Mouse (Mus musculus): ENCODE data around the gene Arhgef17. TPM values are rescaled to one million over a fixed set of nuclear protein-coding genes. Genes with fewer than 3 reads are reported as not detected.

Arhgef17 gene
- polyA plus RNA-seq, 1 experiment from 2014 or later = 7.4 TPM

GRCm38 (mm10) chr7:100836657-100837056, 95.2 kb downstream of the Arhgef17 start:
- no peak overlapping the region for H3K4me2 ChIP-seq (ENCODE audit: low read depth, low read length)
- H3K27me3 ChIP-seq (ENCODE audit: control insufficient read depth, insufficient read depth, low read length) = no peaks in the 10 kb centered on the region
- no peak overlapping the region for H3K4me3 ChIP-seq (replicated peaks; ENCODE audit: low read length)
- no peak for ATAC-seq (ENCODE audit: insufficient read depth, low FRiP score)
- H3K36me3 ChIP-seq (ENCODE audit: control insufficient read depth, insufficient read depth, low read length) = no peaks in the 10 kb centered on the region
- H3K9me3 ChIP-seq (replicated peaks; ENCODE audit: control insufficient read depth, low read length) = no peaks in the 10 kb centered on the region
- no peak overlapping the region for H3K9ac ChIP-seq (ENCODE audit: low read length)
- WGBS = 91% methylated on average over 10 of the region's 10 CpGs
- no peaks in the 10 kb centered on the region for H3K4me1 ChIP-seq (ENCODE audit: control insufficient read depth, insufficient read depth, low read length)
- no peak overlapping the region for H3K27ac ChIP-seq (ENCODE audit: low read length)

GRCm38 (mm10) chr7:100835711-100836110, 96.2 kb downstream of the Arhgef17 start:
- Histone ChIP-seq H3K27ac (ENCODE audit: low read length) (no peak overlapping the region), H3K36me3 (ENCODE audit: control insufficient read depth, insufficient read depth, low read length) (no peaks in the 10 kb centered on the region), H3K4me2 (ENCODE audit: low read depth, low read length) (no peak overlapping the region), H3K4me1 (ENCODE audit: control insufficient read depth, insufficient read depth, low read length) (no peaks in the 10 kb centered on the region), H3K9ac (ENCODE audit: low read length) (no peak overlapping the region), H3K4me3 (replicated peaks; ENCODE audit: low read length) (no peak overlapping the region), H3K9me3 (replicated peaks; ENCODE audit: control insufficient read depth, low read length) (no peaks in the 10 kb centered on the region), H3K27me3 (ENCODE audit: control insufficient read depth, insufficient read depth, low read length) (no peaks in the 10 kb centered on the region)
- WGBS = 88% methylated on average over 6 of the region's 6 CpGs
- no peak for ATAC-seq (ENCODE audit: insufficient read depth, low FRiP score)

GRCm38 (mm10) chr7:100835168-100835567, 96.7 kb downstream of the Arhgef17 start:
- H3K4me1 ChIP-seq (ENCODE audit: control insufficient read depth, insufficient read depth, low read length) = no peaks in the 10 kb centered on the region
- WGBS = 84% methylated on average over 7 of the region's 7 CpGs
- no peaks in the 10 kb centered on the region for H3K36me3 ChIP-seq (ENCODE audit: control insufficient read depth, insufficient read depth, low read length)
- no peak for ATAC-seq (ENCODE audit: insufficient read depth, low FRiP score)
- no peak overlapping the region for H3K27ac ChIP-seq (ENCODE audit: low read length)
- H3K27me3 ChIP-seq (ENCODE audit: control insufficient read depth, insufficient read depth, low read length) = no peaks in the 10 kb centered on the region
- H3K4me3 ChIP-seq (replicated peaks; ENCODE audit: low read length) = no peak overlapping the region
- no peaks in the 10 kb centered on the region for H3K9me3 ChIP-seq (replicated peaks; ENCODE audit: control insufficient read depth, low read length)
- H3K4me2 ChIP-seq (ENCODE audit: low read depth, low read length) = no peak overlapping the region
- H3K9ac ChIP-seq (ENCODE audit: low read length) = no peak overlapping the region

GRCm38 (mm10) chr7:100833859-100834258, 98.0 kb downstream of the Arhgef17 start:
- no peak for ATAC-seq (ENCODE audit: insufficient read depth, low FRiP score)
- no peak overlapping the region for H3K27ac ChIP-seq (ENCODE audit: low read length)
- no peaks in the 10 kb centered on the region for H3K4me1 ChIP-seq (ENCODE audit: control insufficient read depth, insufficient read depth, low read length)
- H3K4me3 ChIP-seq (replicated peaks; ENCODE audit: low read length) = no peak overlapping the region
- WGBS = 88% methylated on average over 1 of the region's 1 CpGs
- H3K27me3 ChIP-seq (ENCODE audit: control insufficient read depth, insufficient read depth, low read length) = no peaks in the 10 kb centered on the region
- no peaks in the 10 kb centered on the region for H3K9me3 ChIP-seq (replicated peaks; ENCODE audit: control insufficient read depth, low read length)
- no peak overlapping the region for H3K9ac ChIP-seq (ENCODE audit: low read length)
- H3K4me2 ChIP-seq (ENCODE audit: low read depth, low read length) = no peak overlapping the region
- no peaks in the 10 kb centered on the region for H3K36me3 ChIP-seq (ENCODE audit: control insufficient read depth, insufficient read depth, low read length)

DNA sequence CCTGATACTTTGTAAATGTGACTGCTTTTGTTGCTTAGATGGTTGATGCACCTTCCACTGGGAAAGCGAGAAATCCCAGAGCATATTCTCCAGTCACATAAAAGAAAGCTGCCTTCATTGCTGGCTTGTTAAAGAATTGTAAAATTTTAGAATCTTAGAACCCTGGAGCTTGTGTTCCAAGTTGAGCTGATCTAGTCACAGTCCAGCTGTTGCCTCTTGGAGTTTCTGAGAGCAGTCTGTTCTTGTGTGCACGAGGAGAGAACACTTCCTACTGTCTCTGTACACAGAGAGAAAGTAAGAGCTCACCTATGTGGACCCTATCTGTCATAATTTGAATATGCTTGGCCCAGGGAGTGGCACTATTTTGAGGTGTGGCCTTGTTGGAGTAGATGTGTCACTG, 103.4 kb downstream of the Arhgef17 start:
- H3K27ac ChIP-seq (ENCODE audit: low read length) = no peak overlapping the region
- no peak for ATAC-seq (ENCODE audit: insufficient read depth, low FRiP score)
- H3K9me3 ChIP-seq (replicated peaks; ENCODE audit: control insufficient read depth, low read length) = no peaks in the 10 kb centered on the region
- no peaks in the 10 kb centered on the region for H3K36me3 ChIP-seq (ENCODE audit: control insufficient read depth, insufficient read depth, low read length)
- H3K4me2 ChIP-seq (ENCODE audit: low read depth, low read length) = no peak overlapping the region
- no peak overlapping the region for H3K4me3 ChIP-seq (replicated peaks; ENCODE audit: low read length)
- H3K4me1 ChIP-seq (ENCODE audit: control insufficient read depth, insufficient read depth, low read length) = no peaks in the 10 kb centered on the region
- H3K9ac ChIP-seq (ENCODE audit: low read length) = no peak overlapping the region
- WGBS = 91% methylated on average over 2 of the region's 2 CpGs
- H3K27me3 ChIP-seq (ENCODE audit: control insufficient read depth, insufficient read depth, low read length) = no peaks in the 10 kb centered on the region

DNA sequence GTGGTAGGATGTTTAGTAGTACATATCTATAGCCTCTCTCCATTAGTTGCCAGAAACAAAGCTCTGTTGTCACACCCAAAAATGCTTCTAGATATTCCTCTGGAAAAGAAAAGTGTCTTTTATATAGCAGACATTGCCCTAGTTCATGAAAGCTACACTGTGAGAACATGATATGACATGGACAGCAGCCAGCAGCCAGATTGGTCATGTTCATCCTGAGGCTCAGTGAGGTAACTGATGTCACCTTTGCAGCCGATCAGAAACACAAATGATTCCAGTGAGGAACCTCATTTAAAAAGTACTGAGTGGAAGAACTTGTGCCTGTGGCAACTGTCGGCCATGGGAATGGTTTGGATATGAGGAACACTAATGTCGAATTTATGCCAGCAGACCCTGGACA, 107.2 kb downstream of the Arhgef17 start:
- Histone ChIP-seq H3K9ac (ENCODE audit: low read length) (no peak overlapping the region), H3K4me2 (ENCODE audit: low read depth, low read length) (no peak overlapping the region)

More for the DNA sequence above, 107.2 kb downstream of the Arhgef17 start:
- no peak overlapping the region for H3K4me3 ChIP-seq (replicated peaks; ENCODE audit: low read length)
- H3K27me3 ChIP-seq (ENCODE audit: control insufficient read depth, insufficient read depth, low read length) = no peaks in the 10 kb centered on the region
- H3K36me3 ChIP-seq (ENCODE audit: control insufficient read depth, insufficient read depth, low read length) = no peaks in the 10 kb centered on the region
- 92% methylated on average over 3 of the region's 3 CpGs for WGBS
- no peaks in the 10 kb centered on the region for H3K4me1 ChIP-seq (ENCODE audit: control insufficient read depth, insufficient read depth, low read length)
- H3K9me3 ChIP-seq (replicated peaks; ENCODE audit: control insufficient read depth, low read length) = no peaks in the 10 kb centered on the region
- H3K27ac ChIP-seq (ENCODE audit: low read length) = no peak overlapping the region
- no peak for ATAC-seq (ENCODE audit: insufficient read depth, low FRiP score)

Small RNA genes lying within 50 kb of the gene (microRNA-seq; reads per million reads assigned to microRNA genes)
- 58.2 reads per million, percentile 50 among the genes with 10 or more reads in this experiment for gene Mir3102

Other genes starting within 250 kb of the Arhgef17 start
- gene Fam168a, start 225.5 kb downstream of the Arhgef17 start, polyA plus RNA-seq (2015; fragmentation: Nextera tagmentation; extraction: Ambion mirVana) = 34.2 and 35.7 TPM in 2 replicates
- gene Relt, start 68.7 kb downstream of the Arhgef17 start, polyA plus RNA-seq (2015; fragmentation: Nextera tagmentation; extraction: Ambion mirVana) = 3.3 and 4.0 TPM in 2 replicates
- 7.9 and 8.6 TPM in 2 replicates for gene P2ry6, start 42.5 kb upstream of the Arhgef17 start, polyA plus RNA-seq (2015; fragmentation: Nextera tagmentation; extraction: Ambion mirVana)
- gene P2ry2, start 80.8 kb upstream of the Arhgef17 start, polyA plus RNA-seq (2015; fragmentation: Nextera tagmentation; extraction: Ambion mirVana) = 8.5 and 12.0 TPM in 2 replicates
- 20.0 and 21.5 TPM in 2 replicates for gene Fchsd2, start 160.8 kb upstream of the Arhgef17 start, polyA plus RNA-seq (2015; fragmentation: Nextera tagmentation; extraction: Ambion mirVana)

Measured in stomach, embryonic 16.5 days (tissue).